Mouse (Mus musculus) regulatory T cell (primary cell): Measurements from ENCODE around the gene Chst15.

Experiments
- in situ Hi-C: fragments of 300-600 bp; cut with MboI, MseI; formaldehyde crosslinking; loops from one replicate; pipeline ENCODE4 v1.15.1; 2025; ENCODE audit warnings: high pct_unique_total_duplicates

The Chst15 gene

GRCm38 (mm10) chr7:132302508-132303241 lies 14.4 kb downstream of the Chst15 start:
- in situ Hi-C loops: no loop called here

- in situ Hi-C loops: no loop called here
These were observed 17.3 kb downstream of the Chst15 start for GRCm38 (mm10) chr7:132299661-132300210.

GRCm38 (mm10) chr7:132298412-132298990 lies 18.5 kb downstream of the Chst15 start:
- in situ Hi-C loops: no loop called here

- in situ Hi-C loops: no loop called here
These were observed 20.2 kb downstream of the Chst15 start for GRCm38 (mm10) chr7:132296661-132297443.

- in situ Hi-C loops: no loop called here
These were observed 20.9 kb downstream of the Chst15 start for GRCm38 (mm10) chr7:132296132-132296531.

GRCm38 (mm10) chr7:132287340-132287664 lies 29.7 kb downstream of the Chst15 start:
- in situ Hi-C loops: no loop called here

GRCm38 (mm10) chr7:132286630-132287339 lies 30.2 kb downstream of the Chst15 start:
- in situ Hi-C loops: no loop called here

- in situ Hi-C loops: no loop called here
These were observed 32.2 kb downstream of the Chst15 start for GRCm38 (mm10) chr7:132284795-132285194.

GRCm38 (mm10) chr7:132284048-132284737 lies 32.8 kb downstream of the Chst15 start:
- in situ Hi-C loops: no loop called here

GRCm38 (mm10) chr7:132282576-132282975 lies 34.5 kb downstream of the Chst15 start:
- in situ Hi-C loops: no loop called here

GRCm38 (mm10) chr7:132282161-132282560 lies 34.9 kb downstream of the Chst15 start:
- in situ Hi-C loops: no loop called here

- in situ Hi-C loops: no loop called here
These were observed 35.3 kb downstream of the Chst15 start for GRCm38 (mm10) chr7:132281753-132282152.

GRCm38 (mm10) chr7:132278658-132279057 lies 38.4 kb downstream of the Chst15 start:
- in situ Hi-C loops: no loop called here

- in situ Hi-C loops: no loop called here
These were observed 40.7 kb downstream of the Chst15 start for GRCm38 (mm10) chr7:132276287-132276686.

- in situ Hi-C loops: loop anchor here (5.0 kb wide), 1 partner anchor 42 kb away; no protein-coding TSS in a partner anchor
These were observed 43.1 kb downstream of the Chst15 start for GRCm38 (mm10) chr7:132273741-132274513.

GRCm38 (mm10) chr7:132272984-132273383 lies 44.0 kb downstream of the Chst15 start:
- in situ Hi-C loops: loop anchor here (5.0 kb wide), 1 partner anchor 41 kb away; no protein-coding TSS in a partner anchor

GRCm38 (mm10) chr7:132270364-132270763 lies 46.7 kb downstream of the Chst15 start:
- in situ Hi-C loops: loop anchor here (5.0 kb wide), 1 partner anchor 38 kb away; no protein-coding TSS in a partner anchor

- in situ Hi-C loops: loop anchor here (5.0 kb wide), 1 partner anchor 37 kb away; no protein-coding TSS in a partner anchor
These were observed 47.4 kb downstream of the Chst15 start for GRCm38 (mm10) chr7:132269661-132270060.

- in situ Hi-C loops: no loop called here
These were observed 49.1 kb downstream of the Chst15 start for GRCm38 (mm10) chr7:132267721-132268498.
